Mouse (Mus musculus) lung, postnatal 25 days (tissue): ENCODE measurements at regions not wholly inside any gene's neighbourhood (a gene's known extent, or its start where the extent isn't known, plus 50 kb on each side); places are given as distances from the start of the nearest gene placed in this dataset.
"Not testable (repeated sequence)": the region's sequence is repeated elsewhere in the genome, so short reads cannot be mapped to it uniquely, and the experiment has no call there.

ENCODE experiments used
- DNase-seq: peaks from one replicate; pipeline ENCODE4 v3.0.0; 2022; ENCODE audit warnings: low spot score

DNA sequence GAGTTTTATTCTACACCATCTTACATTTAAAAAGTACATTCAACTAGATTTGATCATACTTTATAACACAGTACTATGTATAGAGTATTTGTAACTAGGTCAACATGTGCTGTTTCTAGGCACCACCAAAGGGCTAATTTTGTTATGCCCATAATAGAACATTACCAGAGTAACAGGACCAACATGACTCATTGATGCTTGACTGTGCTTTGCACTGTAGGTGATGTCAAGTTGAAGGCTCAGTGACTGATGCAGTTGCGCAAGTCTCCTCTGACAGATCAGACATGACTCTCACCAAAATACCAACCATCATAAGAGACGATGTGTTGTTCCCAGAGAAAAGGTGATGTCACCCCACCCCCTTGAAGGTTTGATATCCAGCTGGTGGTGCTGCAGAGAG, 108.5 kb downstream of the Mrpl39 start:
- DNase-seq: no peak

DNA sequence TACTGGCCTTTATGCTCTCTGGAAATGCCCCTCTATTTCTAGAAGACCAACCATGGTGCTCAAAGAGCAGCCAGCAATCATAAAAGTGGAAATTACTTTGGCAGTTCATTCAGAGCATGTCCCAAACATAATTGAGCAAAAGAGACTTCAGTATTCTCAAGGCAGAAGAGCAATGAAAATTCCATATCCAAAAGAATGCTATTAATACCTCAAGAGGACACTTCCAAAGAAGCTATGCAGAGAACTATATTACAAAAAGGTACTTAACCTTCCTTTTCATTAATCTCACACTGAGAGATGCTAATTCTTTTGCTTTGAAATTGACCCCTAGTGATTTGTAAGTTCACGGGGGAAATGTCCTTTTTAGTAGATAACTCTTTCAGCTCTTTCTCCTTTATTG, 105.7 kb downstream of the Mrpl39 start:
- DNase-seq: no peak

DNA sequence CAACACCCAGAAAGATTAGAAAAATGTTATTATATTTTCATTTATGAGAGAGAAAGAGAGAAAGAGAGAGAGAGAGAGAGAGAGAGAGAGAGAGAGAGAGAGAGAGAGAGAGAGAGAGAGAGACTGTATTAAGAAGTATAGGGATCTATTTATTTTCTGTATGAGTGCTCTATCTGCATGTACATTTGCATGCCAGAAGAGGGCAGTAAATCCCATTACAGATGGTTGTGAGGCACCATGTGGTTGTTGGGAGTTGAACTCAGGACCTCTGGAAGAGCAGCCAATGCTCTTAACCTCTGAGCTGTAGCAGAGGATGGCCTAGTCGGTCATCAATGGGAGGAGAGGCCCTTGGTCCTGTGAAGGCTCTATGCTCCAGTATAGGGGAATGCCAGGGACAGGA, 91.1 kb downstream of the Mrpl39 start:
- not testable (repeated sequence) for DNase-seq

DNA sequence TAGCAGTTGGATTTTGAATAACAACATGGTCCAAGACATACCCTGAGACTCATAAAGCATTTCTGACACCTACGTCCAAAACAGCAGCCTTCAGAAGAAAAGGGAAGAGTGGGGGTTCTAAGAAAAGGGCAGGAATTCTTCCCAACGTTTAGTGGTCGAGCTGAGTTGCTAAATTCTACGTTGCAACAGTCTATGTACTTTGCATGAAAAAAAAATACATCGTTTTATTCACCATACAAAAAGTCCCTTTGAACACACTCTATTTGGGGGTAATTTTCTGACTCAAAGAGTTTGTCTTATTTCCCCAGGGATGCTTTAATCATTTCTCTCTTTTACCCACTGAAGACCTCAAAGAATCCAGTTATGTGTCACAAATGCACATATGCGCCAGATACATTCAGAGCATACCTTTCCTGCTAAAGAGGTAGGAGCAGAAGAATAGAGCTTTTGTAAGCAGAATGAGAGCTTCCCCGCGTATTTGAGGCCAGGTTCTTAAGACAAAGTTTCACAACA, 89.3 kb downstream of the Mrpl39 start:
- DNase-seq: no peak

DNA sequence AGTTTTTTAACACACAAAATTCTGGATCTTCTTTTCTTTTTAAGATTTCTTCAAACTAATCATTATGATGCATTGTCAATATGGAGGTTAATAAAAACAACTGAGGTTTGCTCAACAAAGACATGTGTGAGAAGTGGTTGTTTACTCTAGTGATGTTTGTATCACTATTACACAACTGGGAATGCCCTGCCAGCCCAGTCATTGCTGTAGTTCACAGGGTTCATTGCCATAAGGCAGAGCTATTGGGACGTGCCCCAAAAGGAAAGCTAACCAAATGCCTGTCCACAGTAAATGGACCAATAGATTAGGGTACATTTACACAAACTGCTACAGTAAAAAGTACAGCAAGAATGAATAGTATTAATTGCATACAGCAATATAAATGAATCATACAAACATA, 84.9 kb downstream of the Mrpl39 start:
- DNase-seq: no peak

DNA sequence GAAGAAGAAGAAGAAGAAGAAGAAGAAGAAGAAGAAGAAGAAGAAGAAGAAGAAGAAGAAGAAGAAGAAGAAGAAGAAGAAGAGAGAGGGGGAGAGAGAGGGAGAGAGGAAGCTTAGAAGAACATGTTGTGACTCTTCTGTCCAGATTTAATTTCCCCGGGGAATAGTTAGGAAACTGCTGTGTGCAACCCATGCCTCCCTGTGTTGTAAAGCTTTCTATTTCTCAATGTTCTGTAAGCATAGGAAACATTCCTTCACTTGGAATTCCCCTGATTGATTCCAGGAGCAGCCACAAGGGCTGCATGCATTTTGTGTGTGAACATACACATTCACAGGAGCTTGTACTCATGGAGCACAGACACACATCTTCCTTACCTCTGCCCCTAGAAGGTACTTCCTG, 81.7 kb downstream of the Mrpl39 start:
- no peak for DNase-seq

DNA sequence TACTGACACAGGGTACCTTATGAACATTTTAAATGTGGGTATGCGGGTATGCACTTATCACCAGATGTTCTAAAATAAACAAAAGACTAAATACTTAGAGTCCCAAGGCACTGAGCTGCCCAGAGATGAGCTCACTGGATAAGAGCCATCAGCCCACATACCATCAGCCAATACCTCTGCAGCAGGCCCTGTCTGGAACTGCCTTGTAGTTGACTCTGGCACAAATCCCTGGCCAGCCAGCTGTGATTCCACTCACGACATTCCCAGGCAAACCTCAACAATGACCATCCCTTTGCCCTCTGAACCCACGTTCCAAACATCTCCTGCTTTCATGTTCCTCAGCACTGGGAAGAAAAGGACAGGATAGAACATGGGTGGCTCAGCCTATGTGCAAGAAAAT, 73.7 kb downstream of the Mrpl39 start:
- DNase-seq: no peak

DNA sequence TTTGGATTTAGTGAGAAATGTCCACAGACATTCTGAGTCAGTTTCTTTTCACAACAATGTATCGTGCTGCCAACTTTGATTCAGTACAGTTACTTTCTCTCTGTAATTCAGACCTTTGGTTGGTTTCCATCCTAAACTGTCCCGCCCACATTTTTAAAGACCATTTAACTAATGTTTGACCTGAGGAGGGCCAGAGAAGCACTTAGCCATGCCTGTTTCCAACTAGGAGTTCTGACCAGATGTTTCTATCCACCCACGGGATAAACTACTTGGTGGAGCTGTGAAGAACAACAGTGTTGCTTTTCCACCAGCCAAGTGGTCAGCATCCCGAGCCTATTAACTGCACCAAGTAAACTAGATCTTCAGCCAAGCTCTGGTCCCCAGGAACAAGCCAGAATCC, 72.0 kb downstream of the Mrpl39 start:
- no peak for DNase-seq
